Mouse (Mus musculus) bone marrow, adult 2 months (tissue): ENCODE results near the gene Gm10491.

Source experiments
- CTCF ChIP-seq: fragments of 200-500 bp; IDR thresholded peaks from 2 replicates; pipeline ENCODE4 v1.5.1; 2011; ENCODE audit warnings: low read length, control low read depth; ENCODE audit not compliant: control insufficient read depth, insufficient read depth
- POLR2A ChIP-seq: fragments of 200-500 bp; IDR thresholded peaks from 2 replicates; pipeline ENCODE4 v1.6.1; 2011; ENCODE audit warnings: low read depth, mild to moderate bottlenecking, control low read depth, low read length, borderline replicate concordance; ENCODE audit not compliant: control insufficient read depth

DNA sequence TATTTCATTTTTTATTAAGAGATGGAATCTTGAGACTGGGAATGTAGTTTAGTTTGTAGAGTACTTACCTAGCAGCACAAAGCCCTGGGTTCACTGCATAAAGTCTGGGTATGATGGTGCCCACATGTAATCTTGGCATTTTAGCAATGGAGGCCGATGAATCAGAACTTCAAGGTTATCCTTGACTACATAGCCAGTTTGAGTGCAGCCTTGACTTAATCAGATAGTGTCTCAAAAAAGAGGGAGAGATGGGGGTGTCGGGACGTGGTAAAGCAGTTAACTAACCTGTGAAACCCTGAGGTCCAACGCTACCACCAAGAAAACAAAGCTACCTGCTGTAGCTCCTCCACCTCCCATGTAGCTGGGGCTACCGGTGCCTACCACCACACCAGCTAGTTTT lies 3.2 kb downstream of the Gm10491 start:
- TF ChIP-seq POLR2A (no peak), CTCF (no peak)
